Mouse (Mus musculus): ENCODE results near the gene Usp54.

Gene Usp54

DNA sequence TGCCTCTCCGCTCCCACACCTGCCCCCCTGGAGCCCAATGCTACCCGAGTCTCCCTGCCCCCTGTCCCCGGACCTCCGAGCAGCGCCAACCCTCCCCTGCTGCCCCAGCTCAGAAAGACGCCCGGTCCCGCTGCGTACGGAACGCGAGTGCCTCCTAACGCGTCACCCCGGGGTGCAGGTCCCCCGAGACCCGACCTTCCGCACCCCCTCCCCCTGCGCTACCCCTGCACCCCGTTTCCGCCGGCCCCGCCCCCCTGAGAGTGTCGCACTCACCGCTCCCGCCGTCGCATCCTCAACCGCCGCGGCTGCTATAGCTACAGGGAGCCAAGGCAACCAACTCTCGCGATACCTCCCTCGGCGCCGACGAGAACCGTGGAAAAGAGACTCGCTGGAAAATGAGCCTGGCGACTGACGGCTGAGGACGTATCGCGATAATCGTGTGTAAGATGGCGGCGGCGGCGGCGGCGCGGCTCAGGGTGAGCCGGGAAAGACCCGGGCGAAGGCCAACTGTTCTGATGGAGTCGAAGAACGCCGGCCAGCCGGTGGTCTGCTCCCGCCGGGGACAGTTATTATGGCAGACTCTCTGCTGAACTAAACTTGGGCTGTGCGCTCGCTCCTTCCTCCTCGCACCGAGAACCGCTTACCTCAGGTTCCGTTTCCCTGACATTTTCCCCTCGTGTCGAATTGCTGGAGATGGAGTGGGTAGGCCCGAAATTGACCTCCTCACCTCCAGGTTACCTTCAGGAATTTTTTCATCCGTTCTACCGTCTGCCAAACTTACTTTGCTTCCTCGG lies at the start of gene Usp54:
Gene Usp54, minus strand, starts transcription at position 420 of the 794 bp plus-strand sequence.
- DNase-seq, result peak; percentile 98 to 99

DNA sequence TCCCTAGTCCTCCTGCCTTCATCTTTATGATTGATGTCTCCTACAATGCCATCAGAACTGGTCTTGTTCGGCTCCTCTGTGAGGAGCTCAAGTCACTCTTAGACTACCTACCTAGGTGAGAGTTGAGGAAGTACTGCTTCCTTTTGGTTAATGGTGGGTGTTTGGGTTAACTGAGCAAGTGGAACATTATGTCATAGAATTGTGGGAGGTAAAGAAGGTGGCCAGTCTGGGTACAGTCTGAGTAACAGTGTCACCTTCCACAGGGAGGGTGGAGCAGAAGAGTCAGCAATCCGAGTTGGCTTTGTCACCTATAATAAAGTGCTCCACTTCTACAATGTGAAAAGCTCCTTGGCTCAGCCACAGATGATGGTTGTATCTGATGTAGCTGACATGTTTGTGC lies 48.1 kb upstream of the Usp54 start:
- DNase-seq, result no peak

- no peak for DNase-seq
These were observed 45.7 kb upstream of the Usp54 start for GRCm38 (mm10) chr14:20686576-20686975.

- peak; percentile 56 to 77 for DNase-seq
These were observed 41.6 kb upstream of the Usp54 start for GRCm38 (mm10) chr14:20682498-20682897.

DNA sequence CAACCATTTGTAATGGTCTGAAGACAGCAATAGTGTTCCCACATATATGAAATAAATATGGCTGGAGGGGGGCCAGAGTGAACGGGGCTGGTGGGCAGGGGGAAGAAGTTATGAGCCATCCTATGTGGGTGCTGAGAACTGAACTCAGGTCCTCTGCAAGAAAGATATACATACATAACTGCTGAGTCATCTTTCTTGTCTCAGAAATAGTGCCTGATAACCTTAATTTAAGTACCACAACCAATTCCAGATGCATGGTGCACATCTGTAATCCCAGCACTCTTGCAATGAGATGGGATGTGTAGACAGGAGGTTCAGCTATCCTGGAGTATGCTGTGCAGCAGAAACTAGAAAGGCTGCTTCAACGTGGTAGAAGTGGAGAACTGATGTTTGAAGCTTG lies 40.9 kb upstream of the Usp54 start:
- no peak for DNase-seq

- no peak for DNase-seq
These were observed 37.0 kb upstream of the Usp54 start for GRCm38 (mm10) chr14:20677906-20678305.

DNA sequence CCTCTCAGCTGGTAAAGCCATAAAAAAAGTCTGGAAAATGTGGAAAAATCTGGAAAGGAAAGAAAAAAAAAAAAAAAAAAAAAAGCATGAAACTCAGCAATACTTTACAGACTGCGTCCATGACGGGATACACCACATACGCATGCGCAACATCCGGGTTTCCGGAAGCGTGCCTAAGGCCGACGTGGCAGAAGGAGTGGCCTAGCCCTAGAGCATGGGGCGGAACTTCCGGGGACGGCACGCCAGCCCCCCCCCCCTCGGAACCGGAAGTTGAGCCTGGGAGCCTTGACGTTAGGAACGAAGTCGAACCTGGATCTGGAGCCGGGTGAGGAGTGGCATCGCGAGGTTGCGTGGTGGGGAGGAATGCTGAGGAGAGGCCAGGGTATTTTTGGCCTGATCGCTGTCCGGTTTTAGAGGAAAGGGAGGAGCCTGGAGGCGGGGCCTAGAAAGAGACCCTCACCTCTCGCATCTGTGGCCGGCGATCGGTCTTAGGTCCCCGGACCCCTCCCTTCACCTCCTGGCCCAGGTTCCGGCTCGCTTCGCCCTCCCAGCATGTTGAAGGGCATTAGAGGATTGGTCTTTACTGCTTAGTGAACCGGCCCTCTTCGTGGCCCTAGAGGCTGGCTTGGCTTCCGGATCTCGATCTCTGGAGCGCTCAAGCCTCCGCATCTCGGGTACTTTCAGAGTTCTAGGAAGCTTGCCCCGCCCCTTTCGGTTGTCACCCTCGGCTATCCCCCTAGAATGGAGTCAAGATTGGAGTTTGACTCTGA lies 33.4 kb upstream of the Usp54 start, which contains the start of gene Sec24c:
Gene Sec24c, plus strand, starts transcription at position 245 of the 770 bp plus-strand sequence.
- peak; percentile 94 to 96 for DNase-seq

DNA sequence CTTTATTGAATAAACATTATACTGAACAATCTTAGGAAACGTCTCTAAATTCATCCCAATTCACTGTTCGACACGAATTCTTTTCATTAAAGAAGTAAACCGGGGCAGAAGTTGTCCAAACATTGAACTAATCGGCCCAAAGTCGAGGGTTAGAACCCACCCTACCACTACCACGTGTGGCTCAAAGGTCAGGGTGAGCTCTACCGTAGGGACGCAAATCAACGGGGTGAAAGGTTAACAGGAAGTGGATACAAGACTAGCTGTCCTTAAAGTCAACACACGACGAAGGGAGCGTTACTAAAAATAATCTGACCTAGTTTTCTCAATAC lies 32.8 kb upstream of the Usp54 start:
- DNase-seq, result peak in 1 of 2 experiments; percentile 42

- no peak for DNase-seq
These were observed 32.1 kb upstream of the Usp54 start for GRCm38 (mm10) chr14:20672990-20673389.

DNA sequence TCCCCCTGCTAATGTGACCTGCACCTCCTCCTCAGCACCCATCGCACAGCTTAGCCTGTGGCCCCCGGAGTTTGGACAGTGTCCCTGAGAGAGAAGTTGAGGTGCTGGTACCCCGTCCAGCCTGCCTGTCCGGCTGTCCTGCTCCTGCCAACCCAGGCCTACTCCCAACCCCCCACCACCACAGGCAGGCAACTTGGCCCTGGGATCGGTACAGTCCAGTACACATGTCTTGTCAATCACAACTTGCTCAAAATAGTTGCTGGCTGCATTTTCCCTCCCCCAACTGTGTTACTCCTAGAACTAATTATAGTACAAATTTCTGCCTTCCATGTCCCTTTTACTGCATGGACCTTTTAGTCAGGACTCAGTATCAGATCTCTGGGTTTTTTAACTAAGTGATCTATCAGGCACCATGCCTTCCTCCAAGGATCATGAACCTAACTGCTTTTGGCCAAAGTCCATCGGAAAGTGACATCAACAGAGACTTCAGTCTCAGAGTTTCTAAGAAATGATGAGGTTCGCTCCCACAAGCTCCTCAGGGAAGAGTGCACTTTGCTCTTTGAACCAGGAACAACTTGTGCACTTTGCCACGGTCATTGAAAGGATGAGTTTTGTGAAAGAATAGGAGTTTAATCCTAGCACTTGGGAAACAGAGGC lies 27.4 kb upstream of the Usp54 start, which contains the start of gene Synpo2l:
Gene Synpo2l, minus strand, starts transcription at position 201 of the 657 bp plus-strand sequence.
- no peak for DNase-seq

DNA sequence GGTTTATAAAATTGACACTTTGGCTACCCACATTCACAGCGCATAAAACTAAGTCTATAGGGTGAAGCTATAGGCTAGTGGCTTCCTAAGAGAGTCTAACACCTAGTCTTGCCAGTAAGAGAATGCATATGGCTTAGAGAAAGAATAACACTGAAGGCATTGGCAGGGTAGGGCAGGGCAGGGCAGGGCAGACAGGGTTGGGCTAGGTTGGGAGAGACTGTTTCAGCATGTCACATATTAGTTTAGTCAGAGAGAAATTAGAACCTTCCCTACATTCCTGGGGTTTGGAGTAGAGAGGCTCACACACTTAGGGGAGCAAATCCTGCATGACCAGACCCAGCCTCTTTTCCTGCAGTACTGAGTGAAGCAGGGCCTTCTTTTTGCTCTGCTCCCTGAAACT lies 26.6 kb upstream of the Usp54 start:
- DNase-seq, result no peak

- DNase-seq, result no peak
These were observed 23.6 kb upstream of the Usp54 start for GRCm38 (mm10) chr14:20664436-20664835.

GRCm38 (mm10) chr14:20663601-20664000 lies 22.7 kb upstream of the Usp54 start:
- DNase-seq, result no peak

- no peak for DNase-seq
These were observed 21.9 kb upstream of the Usp54 start for GRCm38 (mm10) chr14:20662740-20663139.

GRCm38 (mm10) chr14:20661661-20662331 lies 20.9 kb upstream of the Usp54 start:
- peak in 1 of 2 experiments; percentile 20 for DNase-seq

- DNase-seq, result peak; percentile 79 to 88
These were observed 20.2 kb upstream of the Usp54 start for GRCm38 (mm10) chr14:20660827-20661660.

DNA sequence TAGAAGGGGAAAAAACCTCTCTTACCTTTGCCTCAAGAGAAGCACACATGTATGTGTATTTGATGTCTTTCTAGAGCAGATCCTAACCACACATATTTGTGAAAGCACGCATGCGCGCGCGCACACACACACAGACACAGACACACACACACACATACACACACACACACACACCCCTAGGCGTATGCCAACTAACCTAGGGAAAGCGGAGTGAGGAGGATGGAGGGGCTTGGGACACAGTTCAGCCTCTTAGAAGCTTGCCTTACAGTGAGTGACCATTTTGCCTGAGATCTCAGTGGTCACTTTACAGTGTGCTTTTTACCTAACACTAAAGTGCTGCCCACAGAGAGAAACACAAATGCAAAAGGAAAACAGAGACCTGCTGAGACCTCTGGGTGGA lies 18.8 kb upstream of the Usp54 start:
- no peak for DNase-seq

DNA sequence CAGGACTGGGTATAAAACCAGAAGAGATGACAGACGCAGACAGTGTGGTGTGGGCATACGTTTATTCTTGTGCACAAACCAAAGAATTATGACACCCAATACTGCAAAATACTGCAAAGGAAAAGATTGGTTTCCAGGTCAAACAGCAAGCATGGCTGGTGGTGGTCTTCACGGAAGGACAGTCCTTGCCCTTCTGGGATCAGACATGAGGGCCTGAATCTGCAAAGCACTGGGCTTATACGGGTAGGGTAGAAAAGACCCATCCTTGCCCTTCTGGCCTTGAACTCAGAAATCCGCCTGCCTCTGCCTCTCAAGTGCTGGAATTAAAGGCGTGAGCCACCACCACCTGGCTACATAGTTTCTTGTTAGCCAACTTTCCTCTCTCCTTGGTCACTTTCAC lies 18.0 kb upstream of the Usp54 start:
- DNase-seq, result no peak

DNA sequence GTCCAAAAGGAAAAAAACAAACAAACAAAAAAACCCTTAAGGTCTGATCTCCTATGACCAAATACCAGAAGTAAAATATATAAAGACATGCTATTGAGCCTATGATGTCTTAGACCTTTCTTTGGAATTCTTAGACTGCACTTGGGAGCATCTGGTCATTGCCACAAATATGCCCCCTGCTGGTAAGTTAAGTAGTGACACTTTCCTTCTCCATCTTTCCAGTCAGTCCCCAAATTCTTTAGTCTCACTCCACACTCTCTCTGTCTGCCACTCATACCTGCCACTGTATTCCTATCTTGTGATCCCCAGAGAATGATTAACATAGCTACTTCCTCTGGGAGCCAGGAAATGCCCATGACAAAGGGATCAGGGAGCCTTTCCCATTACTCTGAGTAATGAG lies 17.5 kb upstream of the Usp54 start:
- no peak for DNase-seq

- no peak for DNase-seq
These were observed 15.5 kb upstream of the Usp54 start, which contains the start of gene Myoz1 for GRCm38 (mm10) chr14:20656361-20656760. Gene Myoz1, minus strand, starts transcription at chr14:20656540.

DNA sequence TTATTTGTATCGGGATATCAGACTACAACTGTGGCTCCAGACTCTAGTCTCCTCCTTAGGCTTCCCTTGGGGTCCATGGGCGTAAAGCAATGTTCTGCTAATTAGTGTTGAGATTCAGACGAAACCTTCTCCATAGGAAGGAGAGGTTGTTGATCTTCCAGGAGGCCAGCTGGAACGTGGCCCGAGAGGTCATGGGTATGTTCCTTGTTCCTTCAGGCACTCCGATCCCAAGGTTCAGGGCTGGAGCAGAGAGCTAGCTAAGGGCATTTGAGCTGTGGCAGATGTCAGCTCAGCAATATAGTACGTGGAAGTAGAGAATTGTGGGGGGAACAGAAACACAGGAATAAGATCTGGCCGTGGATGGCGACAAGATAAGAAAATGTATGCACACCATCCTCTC lies 14.9 kb upstream of the Usp54 start:
- DNase-seq, result no peak

Measured in thymus, adult 18-20 months (tissue).